Mouse (Mus musculus): ENCODE measurements around the gene Irs3. TPM values are rescaled to one million over a fixed set of nuclear protein-coding genes. Genes with fewer than 3 reads are reported as not detected.

The Irs3 gene
- polyA plus RNA-seq, 1 experiment from 2014 or later, result 0.18 TPM

- WGBS, result 91% methylated on average over 10 of the region's 10 CpGs
- no peak overlapping the region for H3K27ac ChIP-seq
- no peak for ATAC-seq
Observed at GRCm38 (mm10) chr5:137653366-137653765, 7.9 kb upstream of the Irs3 start.

GRCm38 (mm10) chr5:137652474-137652873 lies 7.0 kb upstream of the Irs3 start:
- Histone ChIP-seq H3K4me3 (replicated peaks) (no peak overlapping the region), H3K27me3 (replicated peaks) (no peaks in the 10 kb centered on the region), H3K4me2 (replicated peaks) (no peak overlapping the region), H3K9me3 (no peaks in the 10 kb centered on the region), H3K9ac (no peak overlapping the region), H3K36me3 (peaks cover 14% of the 10 kb centered on the region; the same call in 1 of the 2 replicates), H3K27ac (no peak overlapping the region), H3K4me1 (replicated peaks) (peaks cover 33% of the 10 kb centered on the region)
- ATAC-seq, result peak; percentile 55
- 27% methylated on average over 3 of the region's 3 CpGs for WGBS

More at GRCm38 (mm10) chr5:137653366-137653765, 7.9 kb upstream of the Irs3 start:
- Histone ChIP-seq H3K9ac (no peak overlapping the region), H3K36me3 (peaks cover 14% of the 10 kb centered on the region; the same call in 1 of the 2 replicates), H3K4me2 (replicated peaks) (no peak overlapping the region), H3K9me3 (no peaks in the 10 kb centered on the region), H3K27me3 (replicated peaks) (no peaks in the 10 kb centered on the region), H3K4me3 (replicated peaks) (no peak overlapping the region), H3K4me1 (replicated peaks) (peaks cover 25% of the 10 kb centered on the region)

- Histone ChIP-seq H3K36me3 (peaks cover 10% of the 10 kb centered on the region; the same call in 1 of the 2 replicates), H3K9me3 (no peaks in the 10 kb centered on the region), H3K9ac (0 out of 2 replicates have a peak overlapping the region, but pooled peaks have one; percentile 15), H3K27me3 (replicated peaks) (peaks cover 10% of the 10 kb centered on the region), H3K4me3 (replicated peaks) (no peak overlapping the region), H3K4me2 (replicated peaks) (peak overlapping the region; percentile 38), H3K27ac (peak overlapping the region; percentile 20; the same call in 1 of the 2 replicates), H3K4me1 (replicated peaks) (peaks cover 42% of the 10 kb centered on the region)
- ATAC-seq, result peak; percentile 56
- 10% methylated on average over 18 of the region's 18 CpGs for WGBS
Observed at GRCm38 (mm10) chr5:137649669-137650571, 4.4 kb upstream of the Irs3 start.

- no peaks in the 10 kb centered on the region for H3K9me3 ChIP-seq
- H3K36me3 ChIP-seq, result peaks cover 10% of the 10 kb centered on the region; the same call in 1 of the 2 replicates
- no peak overlapping the region for H3K4me3 ChIP-seq (replicated peaks)
- no peak overlapping the region for H3K9ac ChIP-seq
- ATAC-seq, result no peak
- WGBS, result 36% methylated on average over 4 of the region's 4 CpGs
- H3K4me1 ChIP-seq (replicated peaks), result peaks cover 43% of the 10 kb centered on the region
- peak overlapping the region; percentile 6; the same call in 1 of the 2 replicates for H3K27ac ChIP-seq
- H3K27me3 ChIP-seq (replicated peaks), result peaks cover 15% of the 10 kb centered on the region
- H3K4me2 ChIP-seq (replicated peaks), result no peak overlapping the region
Observed at GRCm38 (mm10) chr5:137649251-137649650, 3.7 kb upstream of the Irs3 start.

GRCm38 (mm10) chr5:137647827-137648601 lies 2.5 kb upstream of the Irs3 start:
- ATAC-seq, result no peak
- H3K9ac ChIP-seq, result no peak overlapping the region
- H3K4me2 ChIP-seq (replicated peaks), result no peak overlapping the region
- peaks cover 43% of the 10 kb centered on the region for H3K4me1 ChIP-seq (replicated peaks)
- H3K36me3 ChIP-seq, result peaks cover 8% of the 10 kb centered on the region; the same call in 1 of the 2 replicates
- H3K27ac ChIP-seq, result no peak overlapping the region
- H3K27me3 ChIP-seq (replicated peaks), result peaks cover 22% of the 10 kb centered on the region
- no peaks in the 10 kb centered on the region for H3K9me3 ChIP-seq
- WGBS, result 38% methylated on average over 9 of the region's 9 CpGs
- H3K4me3 ChIP-seq (replicated peaks), result no peak overlapping the region

- Histone ChIP-seq H3K4me3 (replicated peaks) (peak overlapping the region; percentile 33), H3K27ac (no peak overlapping the region), H3K9ac (no peak overlapping the region; the same call in 1 of the 2 replicates), H3K4me1 (replicated peaks) (peaks cover 40% of the 10 kb centered on the region), H3K36me3 (peaks cover 18% of the 10 kb centered on the region; the same call in 1 of the 2 replicates), H3K4me2 (replicated peaks) (peak overlapping the region; percentile 65), H3K9me3 (no peaks in the 10 kb centered on the region), H3K27me3 (replicated peaks) (peaks cover 22% of the 10 kb centered on the region)
- ATAC-seq, result 0 out of 2 replicates have a peak, but pooled peaks have one; percentile 23
- 6% methylated on average over 44 of the region's 44 CpGs for WGBS
Observed at GRCm38 (mm10) chr5:137645091-137645651, 343 bp downstream of the Irs3 start.

- 50% methylated on average over 19 of the region's 19 CpGs for WGBS
- peaks cover 22% of the 10 kb centered on the region for H3K27me3 ChIP-seq (replicated peaks)
- no peak overlapping the region for H3K4me2 ChIP-seq (replicated peaks)
- H3K4me3 ChIP-seq (replicated peaks), result no peak overlapping the region
- no peak overlapping the region for H3K9ac ChIP-seq
- no peak for ATAC-seq
- H3K36me3 ChIP-seq, result peaks cover 25% of the 10 kb centered on the region
- no peaks in the 10 kb centered on the region for H3K9me3 ChIP-seq
- H3K4me1 ChIP-seq (replicated peaks), result peaks cover 33% of the 10 kb centered on the region; the same call in 1 of the 2 replicates
- H3K27ac ChIP-seq, result no peak overlapping the region
Observed at GRCm38 (mm10) chr5:137644484-137644883, 1.0 kb downstream of the Irs3 start.

GRCm38 (mm10) chr5:137642886-137643285 lies 2.6 kb downstream of the Irs3 start:
- Histone ChIP-seq H3K4me2 (replicated peaks) (no peak overlapping the region), H3K27ac (no peak overlapping the region), H3K9ac (no peak overlapping the region), H3K27me3 (replicated peaks) (peaks cover 22% of the 10 kb centered on the region), H3K9me3 (no peaks in the 10 kb centered on the region), H3K4me3 (replicated peaks) (no peak overlapping the region), H3K4me1 (replicated peaks) (peaks cover 20% of the 10 kb centered on the region; the same call in 1 of the 2 replicates), H3K36me3 (peaks cover 31% of the 10 kb centered on the region)
- WGBS, result 37% methylated on average over 4 of the region's 4 CpGs
- no peak for ATAC-seq

- ATAC-seq, result no peak
- H3K4me2 ChIP-seq (replicated peaks), result no peak within 1 kb of the TSS
- WGBS, result 85% methylated on average over 19 of the region's 19 CpGs
- H3K4me1 ChIP-seq (replicated peaks), result peaks cover 15% of the 10 kb centered on the region; the same call in 1 of the 2 replicates
- H3K9ac ChIP-seq, result no peak within 1 kb of the TSS
- peaks cover 49% of the 10 kb centered on the region for H3K36me3 ChIP-seq
- H3K4me3 ChIP-seq (replicated peaks), result no peak within 1 kb of the TSS
- no peaks in the 10 kb centered on the region for H3K9me3 ChIP-seq
- H3K27me3 ChIP-seq (replicated peaks), result peaks cover 22% of the 10 kb centered on the region
- H3K27ac ChIP-seq, result no peak within 1 kb of the TSS
Observed at GRCm38 (mm10) chr5:137641054-137641453, 4.5 kb downstream of the Irs3 start, which contains the start of gene Sap25. Sap25 (plus strand) TSS chr5:137641334.

GRCm38 (mm10) chr5:137639472-137639871 lies 6.0 kb downstream of the Irs3 start:
- ATAC-seq, result no peak

GRCm38 (mm10) chr5:137633397-137634084 lies 12.0 kb downstream of the Irs3 start:
- no peak overlapping the region for H3K4me2 ChIP-seq (replicated peaks)
- ATAC-seq, result no peak
- H3K27me3 ChIP-seq (replicated peaks), result no peaks in the 10 kb centered on the region
- H3K9ac ChIP-seq, result no peak overlapping the region
- H3K4me3 ChIP-seq (replicated peaks), result no peak overlapping the region
- peaks cover 38% of the 10 kb centered on the region for H3K4me1 ChIP-seq (replicated peaks)
- peaks cover 34% of the 10 kb centered on the region for H3K36me3 ChIP-seq
- WGBS, result 77% methylated on average over 12 of the region's 12 CpGs
- no peaks in the 10 kb centered on the region for H3K9me3 ChIP-seq
- H3K27ac ChIP-seq, result no peak overlapping the region

More at GRCm38 (mm10) chr5:137639472-137639871, 6.0 kb downstream of the Irs3 start:
- Histone ChIP-seq H3K4me3 (replicated peaks) (no peak overlapping the region), H3K4me2 (replicated peaks) (no peak overlapping the region), H3K36me3 (peaks cover 54% of the 10 kb centered on the region), H3K27me3 (replicated peaks) (peaks cover 10% of the 10 kb centered on the region; the same call in 1 of the 2 replicates), H3K4me1 (replicated peaks) (0 out of 2 replicates have a peak, but pooled peaks cover 6% of the 10 kb centered on the region), H3K9ac (no peak overlapping the region), H3K9me3 (no peaks in the 10 kb centered on the region), H3K27ac (no peak overlapping the region)
- 79% methylated on average over 7 of the region's 7 CpGs for WGBS
